Mouse (Mus musculus): ENCODE measurements around the gene Lao1. TPM values are rescaled to one million over a fixed set of nuclear protein-coding genes. Genes with fewer than 3 reads are reported as not detected.

Gene Lao1
- not detected for total RNA-seq (2023)

GRCm38 (mm10) chr4:118961141-118961628 is at the start of gene Lao1:
TSS of gene Lao1 (plus strand) at chr4:118961578.

GRCm38 (mm10) chr4:118917365-118917764 is 44.0 kb upstream of the Lao1 start, which contains the start of gene Olfr1329:
TSS of gene Olfr1329 (minus strand) at chr4:118917465.

GRCm38 (mm10) chr4:118938512-118938911 is 22.9 kb upstream of the Lao1 start, which contains the start of gene Olfr1328:
TSS of gene Olfr1328 (minus strand) at chr4:118938612.

Other genes with a start within 250 kb of the Lao1 start
- gene Olfr1340, start 241.4 kb upstream of the Lao1 start, total RNA-seq (2023) = not detected
- gene Olfr1339, start 229.4 kb upstream of the Lao1 start, total RNA-seq (2023) = not detected
- gene Olfr1338, start 202.8 kb upstream of the Lao1 start, total RNA-seq (2023) = not detected
- not detected for gene Olfr1337, start 179.0 kb upstream of the Lao1 start, total RNA-seq (2023)
- not detected for gene Olfr1335, start 151.6 kb upstream of the Lao1 start, total RNA-seq (2023)
- gene Olfr1333, start 125.3 kb upstream of the Lao1 start, total RNA-seq (2023) = not detected
- gene Olfr1331, start 96.9 kb upstream of the Lao1 start, total RNA-seq (2023) = not detected
- gene Olfr1330, start 73.0 kb upstream of the Lao1 start, total RNA-seq (2023) = not detected
- not detected for gene Olfr1329, start 44.1 kb upstream of the Lao1 start, total RNA-seq (2023)
- gene Olfr1328, start 23.0 kb upstream of the Lao1 start, total RNA-seq (2023) = not detected
- gene Slc2a1, start 147.1 kb downstream of the Lao1 start, total RNA-seq (2023) = 10 to 100 TPM; 21.9 to 22.1 TPM
- gene Zfp691, start 212.6 kb downstream of the Lao1 start, total RNA-seq (2023) = 1 to 10 TPM; 6.4 to 8.5 TPM
- gene Ermap, start 228.4 kb downstream of the Lao1 start, total RNA-seq (2023) = under 1 TPM; 0.18 to 0.55 TPM
- 10 to 100 TPM; 11.4 to 15.5 TPM for gene Svbp, start 233.7 kb downstream of the Lao1 start, total RNA-seq (2023)